Mouse (Mus musculus) T-cell, adult 2 months (primary cell): Measurements from ENCODE around the gene Mob3b.
A peak's percentile ranks its signal among the peaks of the same experiment; 100 is the strongest.

ENCODE experiments used
- DNase-seq: peaks from one replicate; pipeline ENCODE4 v3.0.0; 2022; ENCODE audit warnings: low spot score

Mob3b gene

DNA sequence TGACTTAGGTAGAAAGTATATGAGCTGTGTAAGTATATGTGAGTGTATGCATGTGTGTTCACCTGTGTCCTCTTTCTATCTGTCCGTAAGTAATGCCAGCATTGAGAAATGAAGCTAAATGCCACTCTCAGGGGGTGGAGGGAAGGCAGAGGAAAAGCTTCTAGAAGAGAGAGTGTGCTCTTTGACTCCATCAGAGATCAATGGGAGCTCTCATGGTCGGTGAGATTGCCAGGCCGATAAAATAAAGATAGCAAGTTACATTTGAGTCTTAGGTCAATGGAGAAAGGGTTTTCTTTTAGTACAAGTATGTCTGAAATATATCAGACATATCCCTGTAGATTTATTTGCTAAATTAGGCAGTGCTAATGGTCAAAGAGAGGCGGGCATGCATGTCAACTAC, 9.0 kb downstream of the Mob3b start:
- no peak for DNase-seq

DNA sequence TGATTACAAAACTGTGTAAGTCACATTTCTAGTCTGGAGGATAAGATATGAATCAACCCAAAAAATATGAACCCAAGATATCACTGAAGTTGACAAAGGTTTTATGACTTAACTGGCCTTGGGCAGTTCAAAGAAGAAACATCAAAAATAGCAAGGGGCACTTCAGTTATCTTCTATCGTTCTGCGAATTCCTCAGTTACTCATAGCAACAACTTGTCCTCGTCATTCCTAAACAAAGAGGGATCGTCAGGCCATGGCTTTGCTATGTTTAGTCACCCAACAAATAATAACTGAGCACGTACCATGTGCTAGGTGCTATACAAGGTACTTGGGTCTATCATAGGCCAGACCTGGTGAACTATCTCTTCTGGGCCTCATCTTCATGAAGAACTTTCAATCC, 10.7 kb downstream of the Mob3b start:
- no peak for DNase-seq

DNA sequence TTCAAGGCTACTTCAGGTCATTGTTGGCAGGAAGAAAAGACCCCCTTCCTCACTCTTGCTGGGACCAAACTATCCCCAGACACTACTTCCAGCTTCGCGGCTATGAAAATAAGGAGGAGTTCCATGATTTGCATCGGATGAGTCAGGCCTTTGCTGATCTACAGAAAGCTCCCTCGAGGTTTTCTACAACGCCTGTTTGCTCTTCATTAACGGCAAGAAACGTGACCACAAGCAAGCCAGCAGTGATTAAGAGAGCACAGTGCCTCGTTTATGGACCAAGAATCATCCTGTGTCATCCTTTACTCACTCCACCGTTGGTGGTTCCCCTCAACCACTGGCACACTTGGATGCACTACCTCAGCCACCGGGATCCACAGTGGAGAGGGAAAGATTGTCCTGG, 11.6 kb downstream of the Mob3b start:
- DNase-seq: no peak

DNA sequence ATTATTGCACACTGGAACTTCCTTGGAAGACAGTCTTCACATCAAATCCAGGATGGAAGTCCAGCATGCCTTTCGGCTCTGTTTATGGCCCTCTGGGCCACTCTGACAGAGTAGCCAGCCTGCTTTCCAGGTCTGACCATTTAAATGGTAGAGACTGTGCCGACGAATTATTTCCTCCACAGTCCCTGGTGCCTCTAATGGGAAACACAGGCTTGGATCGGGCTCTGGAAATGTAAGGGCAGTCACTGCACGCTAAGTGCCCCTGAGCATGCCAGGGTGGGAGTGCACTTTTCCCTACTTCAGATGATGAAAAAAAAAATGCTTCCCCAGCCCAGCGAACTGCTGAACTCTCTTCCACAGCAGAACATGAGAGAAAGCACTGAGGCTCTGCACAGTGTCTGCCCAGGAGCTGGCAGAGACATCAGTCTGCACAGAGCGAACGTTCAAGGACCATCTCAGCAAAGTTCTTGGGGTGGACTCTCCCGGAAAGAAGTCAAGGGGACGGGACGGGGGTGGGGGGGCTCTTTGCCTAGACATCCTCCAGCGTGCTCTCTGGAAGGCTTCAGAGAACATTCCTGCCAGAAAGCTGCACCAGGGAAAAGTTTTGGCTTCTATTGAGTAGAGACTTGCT, 13.7 kb downstream of the Mob3b start:
- no peak for DNase-seq

DNA sequence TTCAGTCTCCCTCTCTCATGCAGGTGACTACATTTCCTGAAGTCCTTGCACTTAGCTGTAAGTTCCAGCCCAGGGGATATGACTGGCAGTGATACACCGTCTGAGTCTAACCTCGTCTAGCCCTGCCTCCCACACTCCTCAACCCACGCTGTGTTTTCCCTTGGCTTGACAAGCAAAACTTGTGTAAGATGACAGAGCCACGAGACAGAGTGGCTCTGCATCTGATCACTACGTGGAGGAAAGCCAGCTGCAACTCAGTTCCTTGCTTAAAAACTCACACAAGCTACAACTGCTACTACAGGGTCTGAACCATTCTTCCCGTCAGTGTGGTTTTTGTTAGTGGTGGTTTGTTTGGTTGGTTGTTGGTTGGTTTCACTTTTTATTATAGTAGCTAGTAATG, 17.0 kb downstream of the Mob3b start:
- peak; percentile 64 for DNase-seq

DNA sequence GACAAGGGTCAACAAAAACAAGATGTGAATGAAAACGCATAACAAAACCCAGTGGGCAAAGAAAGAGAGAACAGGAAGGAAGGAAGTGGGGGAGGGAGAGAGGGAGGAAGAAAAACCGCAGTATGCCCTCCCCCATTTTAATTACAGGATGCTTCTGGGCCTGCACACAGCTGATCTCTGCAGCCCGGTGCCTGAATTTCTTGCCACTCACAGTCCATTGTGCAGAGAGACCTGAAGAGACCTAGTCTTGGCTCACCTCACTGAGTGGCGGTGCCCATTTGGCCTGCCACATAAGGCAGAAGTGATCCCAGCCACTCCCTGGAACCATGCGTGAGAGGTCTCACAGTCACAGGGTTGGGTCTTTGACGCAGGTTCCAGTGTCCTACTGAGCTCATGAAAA, 19.2 kb downstream of the Mob3b start:
- peak; percentile 20 for DNase-seq

DNA sequence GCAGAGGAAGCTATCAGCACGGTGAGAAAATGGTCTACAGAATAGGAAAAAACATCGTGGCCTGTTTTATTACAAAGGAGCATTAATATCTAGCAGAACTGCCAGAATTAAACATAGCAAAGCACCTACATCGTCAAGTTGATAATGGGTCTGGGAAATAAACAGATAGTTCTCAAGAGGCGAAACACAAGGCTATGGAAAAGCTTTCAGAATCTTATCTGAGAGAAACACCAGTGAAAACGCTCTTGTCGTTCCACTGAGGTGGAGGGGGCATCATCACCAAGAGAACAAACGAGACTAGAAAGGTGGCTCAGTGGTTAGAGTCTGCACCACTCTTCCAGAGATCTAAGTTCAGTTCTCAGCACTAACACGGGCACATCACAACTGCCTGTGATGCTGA, 20.3 kb downstream of the Mob3b start:
- DNase-seq: no peak

DNA sequence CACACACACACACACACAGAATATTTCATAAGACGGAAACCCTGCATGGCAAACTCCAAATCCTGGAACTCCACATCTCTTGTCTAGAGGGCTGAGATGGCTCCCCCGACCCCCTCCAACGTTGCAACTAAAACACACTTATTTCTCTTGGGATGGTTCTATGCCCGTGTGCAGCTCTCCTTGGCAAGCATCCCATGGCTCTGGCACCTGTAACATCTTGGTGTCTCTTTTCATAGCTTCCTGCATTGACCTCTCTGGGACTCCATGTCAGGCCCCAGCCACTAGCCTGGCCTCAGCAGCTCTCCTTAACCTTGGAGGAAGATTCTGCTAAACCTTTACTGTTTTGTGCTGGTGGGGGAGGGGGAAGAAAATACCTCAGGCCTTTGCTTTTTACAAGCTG, 21.5 kb downstream of the Mob3b start:
- DNase-seq: no peak

DNA sequence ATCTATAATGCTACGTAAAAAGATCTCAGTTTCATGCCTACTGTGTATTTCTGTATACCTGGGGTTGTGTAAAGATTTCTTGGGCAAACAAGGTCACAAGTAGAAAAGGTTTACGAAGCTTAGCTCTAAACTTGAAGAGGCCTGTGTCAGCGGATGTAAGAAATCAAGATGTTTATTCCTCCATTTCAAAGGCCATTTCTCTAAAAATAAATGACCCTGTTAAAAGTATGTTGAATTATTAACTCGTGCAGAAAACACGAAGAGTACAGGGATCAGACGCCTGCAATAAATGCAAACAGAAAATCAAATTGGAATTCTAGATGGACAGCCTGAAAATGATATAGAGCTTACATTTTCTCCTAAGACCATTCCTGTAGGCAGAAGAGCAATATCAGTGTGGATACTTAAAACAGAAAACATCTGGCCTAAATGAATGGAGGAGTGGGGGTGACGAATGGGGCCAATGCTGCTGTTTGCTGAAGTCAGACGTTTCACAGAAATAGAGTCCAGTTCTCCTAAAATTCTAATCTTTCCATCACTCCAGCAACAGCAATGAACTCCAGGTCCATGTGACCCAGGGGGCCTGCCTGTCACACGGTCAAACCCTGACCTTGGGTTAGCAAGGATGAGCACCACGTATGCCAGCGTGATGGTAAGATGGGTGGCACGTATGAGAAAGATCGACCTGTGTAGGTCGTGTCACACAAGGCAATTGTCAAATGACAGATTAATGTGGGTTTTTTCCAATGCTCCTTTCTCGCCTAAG, 22.3 kb downstream of the Mob3b start:
- no peak for DNase-seq

DNA sequence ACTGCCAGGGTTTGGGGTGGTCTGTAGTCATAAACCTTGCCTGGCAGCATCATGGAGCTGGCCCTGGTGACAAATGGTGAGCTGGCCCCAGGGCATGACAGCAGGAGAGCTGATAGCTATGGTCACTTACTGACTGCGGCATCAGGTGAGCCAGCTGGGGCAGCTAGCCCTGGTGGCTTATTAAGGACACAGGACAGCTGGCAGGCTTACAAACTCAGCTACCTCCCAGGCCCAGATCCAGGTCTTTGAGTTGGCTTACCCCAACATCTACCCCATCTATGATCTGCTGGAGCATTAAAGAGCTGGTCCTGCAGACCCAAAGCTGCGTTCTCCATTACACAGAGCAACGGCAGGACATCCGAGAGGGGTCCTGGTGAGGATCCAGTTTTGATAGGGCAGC, 23.9 kb downstream of the Mob3b start:
- DNase-seq: no peak

DNA sequence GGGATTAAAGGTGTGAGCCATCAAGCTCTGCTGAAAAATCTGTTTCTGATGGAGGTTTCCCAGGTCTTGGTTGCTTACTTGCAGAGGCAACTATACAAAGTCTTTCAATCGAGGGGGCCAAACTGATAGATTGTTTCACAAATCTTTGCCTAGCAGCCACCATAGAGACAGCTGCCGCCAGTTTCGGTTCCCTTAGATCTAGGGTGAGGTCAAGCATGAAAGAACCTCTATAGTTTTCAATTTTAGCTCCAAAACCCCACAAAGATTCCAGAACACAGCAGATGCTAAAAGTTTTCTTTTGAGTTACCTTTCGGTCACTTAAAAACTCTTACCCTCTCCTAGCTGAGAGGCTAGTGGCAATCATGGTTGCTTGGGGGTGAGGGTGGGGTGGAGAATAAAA, 25.7 kb downstream of the Mob3b start:
- DNase-seq: no peak

DNA sequence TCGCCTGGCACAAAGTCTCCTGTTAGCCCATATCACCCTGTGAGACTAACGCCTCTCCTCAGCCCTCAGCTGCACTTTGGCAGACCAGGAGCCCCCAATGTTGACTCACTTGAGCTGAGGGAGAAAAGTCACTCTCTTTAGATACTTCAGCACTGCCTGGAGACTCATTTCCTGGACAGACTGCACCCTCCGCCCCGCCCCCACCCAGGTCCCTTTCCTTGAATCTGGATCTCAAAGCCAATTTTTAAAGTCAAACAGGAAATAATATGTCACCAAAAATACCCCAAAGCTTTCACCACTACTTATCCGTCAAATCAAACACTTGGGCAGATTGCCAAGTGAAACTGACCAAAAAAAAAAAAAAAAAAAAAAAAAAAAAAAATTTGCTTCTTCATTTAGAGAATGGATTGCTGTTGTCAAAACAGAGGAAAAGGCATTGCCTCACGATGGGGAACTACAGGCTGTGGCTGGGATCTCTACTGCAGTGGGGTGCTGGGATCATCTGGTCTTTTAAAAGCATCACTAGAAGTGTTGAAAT, 26.8 kb downstream of the Mob3b start:
- peak; percentile 15 for DNase-seq

DNA sequence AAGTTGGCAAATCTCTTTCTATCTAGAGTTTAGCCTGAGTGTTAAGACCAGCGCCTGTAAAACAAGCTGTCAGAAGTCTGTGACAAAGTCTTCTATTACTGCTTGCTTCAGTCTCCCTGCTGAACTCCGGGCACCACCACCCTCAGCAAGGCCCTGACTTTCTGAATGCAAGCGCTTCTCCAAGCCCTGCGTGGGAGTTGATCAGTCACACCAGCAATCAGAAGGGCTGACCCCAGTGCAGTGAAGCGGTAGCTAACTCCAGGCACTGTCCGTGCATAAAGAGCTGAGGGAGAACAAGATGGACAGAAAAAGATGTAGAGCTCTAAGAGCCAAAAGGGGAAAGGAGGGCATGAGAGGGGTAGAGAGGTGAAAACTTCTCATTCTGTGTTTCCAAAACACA, 29.5 kb downstream of the Mob3b start:
- DNase-seq: no peak

DNA sequence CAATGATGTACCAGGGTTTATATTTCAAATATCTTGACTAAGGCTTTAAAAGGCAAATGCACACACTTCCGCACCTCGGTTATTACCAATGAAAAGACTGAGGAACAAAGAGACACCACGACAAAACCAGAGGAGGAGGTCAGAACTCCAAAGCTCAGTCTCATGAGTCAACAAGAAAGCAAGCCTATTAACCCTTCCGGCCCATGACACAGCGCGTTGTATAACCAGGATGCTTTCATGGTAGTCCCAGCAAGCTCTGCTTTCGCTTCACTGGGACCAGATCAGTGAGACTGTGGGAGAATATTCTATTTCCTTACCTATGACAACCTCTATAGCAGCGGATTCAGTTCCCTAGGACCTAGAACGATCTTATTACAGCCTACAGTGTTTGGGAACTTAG, 30.5 kb downstream of the Mob3b start:
- DNase-seq: no peak

DNA sequence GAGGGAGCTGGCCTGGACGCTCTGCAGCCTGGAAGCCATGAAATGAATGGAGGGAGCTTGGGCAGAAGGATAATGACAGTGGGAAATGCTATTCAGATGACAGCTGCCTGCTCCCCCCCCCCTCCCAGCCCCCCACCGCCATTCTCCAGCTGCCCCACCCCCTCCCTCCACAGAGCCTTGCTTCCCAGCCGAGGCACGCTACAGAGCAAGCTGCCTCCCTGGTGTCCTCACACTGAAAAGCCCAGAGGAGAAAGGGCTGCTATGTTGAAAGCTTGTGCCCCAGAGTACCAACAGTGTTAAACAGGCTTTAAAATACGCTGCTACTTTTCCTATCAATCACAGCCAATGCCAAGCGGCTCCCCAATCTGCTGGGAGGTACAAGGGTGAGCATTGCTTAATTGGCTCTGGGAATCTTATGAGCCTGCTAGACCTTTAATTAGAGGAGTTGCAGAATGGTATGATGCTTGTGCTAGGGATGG, 31.9 kb downstream of the Mob3b start:
- no peak for DNase-seq

DNA sequence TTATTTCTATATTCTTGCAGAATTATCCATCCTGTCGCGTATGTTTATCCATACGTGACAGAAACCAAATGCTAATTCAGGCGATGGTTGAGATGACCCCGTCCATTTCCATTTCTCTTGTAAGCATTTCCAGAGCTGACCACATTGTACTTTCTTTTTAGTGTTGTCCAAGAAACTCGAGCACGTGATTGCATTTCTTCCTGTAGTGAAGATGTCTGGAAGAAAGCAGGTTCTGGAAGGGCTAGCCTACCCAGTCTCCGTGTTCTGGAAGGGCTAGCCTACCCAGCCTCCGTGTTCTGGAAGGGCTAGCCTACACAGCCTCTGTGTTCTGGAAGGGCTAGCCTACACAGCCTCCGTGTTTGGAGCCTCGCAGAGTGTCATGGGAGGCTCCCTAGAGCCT, 33.3 kb downstream of the Mob3b start:
- no peak for DNase-seq

DNA sequence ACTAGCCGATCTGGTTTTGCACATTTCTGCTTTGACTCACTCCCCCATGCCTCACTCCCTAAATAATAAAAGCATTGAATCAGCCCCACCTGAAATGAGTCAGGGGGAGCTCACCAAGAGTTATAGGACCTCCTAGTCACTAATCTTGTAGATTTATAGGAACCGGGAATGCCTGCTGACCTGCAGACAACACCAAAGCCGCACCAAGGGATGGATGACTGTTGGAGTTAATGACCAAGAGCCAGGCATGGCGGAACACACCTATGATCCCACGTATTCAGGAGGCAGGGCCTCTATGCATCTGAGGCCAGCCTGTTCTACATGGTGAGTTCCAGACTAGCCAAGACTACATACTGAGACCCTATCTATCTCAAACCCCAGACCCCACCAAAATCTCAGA, 34.2 kb downstream of the Mob3b start:
- no peak for DNase-seq

DNA sequence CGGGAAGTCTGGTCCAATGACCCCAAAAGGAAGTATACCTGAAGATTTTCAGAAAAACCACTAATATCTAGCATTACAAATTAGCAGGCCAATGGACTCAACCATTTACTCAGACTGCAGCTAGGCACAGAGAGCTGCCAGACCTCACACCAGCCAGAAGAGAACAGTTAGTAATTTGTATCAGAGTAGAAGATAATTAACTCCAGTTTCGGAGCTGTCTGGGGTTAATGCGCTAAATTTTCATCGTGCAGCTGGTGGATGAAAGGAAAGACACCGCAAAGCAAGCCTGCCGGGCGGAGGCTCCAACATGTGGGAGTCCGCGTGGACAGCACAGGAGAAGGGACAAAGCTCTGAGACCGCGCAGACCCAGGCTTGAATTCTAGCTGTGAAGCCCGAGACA, 36.2 kb downstream of the Mob3b start:
- DNase-seq: no peak

DNA sequence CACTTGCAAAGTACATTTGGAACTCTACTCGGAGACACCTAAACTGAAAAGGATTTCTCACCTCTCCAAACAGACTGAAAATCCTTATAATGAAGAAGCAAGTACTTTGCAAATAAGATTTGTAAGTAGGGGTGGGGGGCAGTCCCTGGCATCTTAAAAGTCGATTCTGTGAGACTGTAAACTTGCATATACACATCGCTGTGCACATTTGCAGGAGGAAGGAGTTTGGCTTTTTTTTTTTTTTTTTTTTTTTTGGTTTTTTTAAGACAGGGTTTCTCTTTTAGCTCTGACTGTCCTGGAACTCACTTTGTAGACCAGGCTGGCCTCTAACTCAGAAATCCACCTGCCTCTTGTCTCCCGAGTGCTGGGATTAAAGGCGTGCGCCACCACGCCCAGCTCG, 36.7 kb downstream of the Mob3b start:
- no peak for DNase-seq

DNA sequence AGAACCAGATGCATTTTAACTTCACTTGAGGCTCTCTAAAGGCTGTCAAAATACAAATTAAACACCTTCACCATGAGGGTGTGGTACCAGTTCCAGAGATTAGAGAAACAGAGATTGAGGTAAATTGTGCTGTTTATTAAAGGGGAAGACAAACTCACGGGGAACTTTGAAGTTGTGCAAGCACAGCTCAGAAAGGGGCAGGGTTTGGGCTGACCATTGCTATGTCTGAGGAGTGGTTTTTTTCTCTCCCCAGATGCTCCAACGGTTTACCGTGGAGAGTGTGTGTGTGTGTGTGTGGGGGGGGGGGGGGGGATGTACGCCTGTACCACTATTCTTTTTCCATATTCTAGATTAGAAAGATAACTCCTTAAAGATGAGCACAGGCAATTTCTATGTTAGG, 37.1 kb downstream of the Mob3b start:
- no peak for DNase-seq

DNA sequence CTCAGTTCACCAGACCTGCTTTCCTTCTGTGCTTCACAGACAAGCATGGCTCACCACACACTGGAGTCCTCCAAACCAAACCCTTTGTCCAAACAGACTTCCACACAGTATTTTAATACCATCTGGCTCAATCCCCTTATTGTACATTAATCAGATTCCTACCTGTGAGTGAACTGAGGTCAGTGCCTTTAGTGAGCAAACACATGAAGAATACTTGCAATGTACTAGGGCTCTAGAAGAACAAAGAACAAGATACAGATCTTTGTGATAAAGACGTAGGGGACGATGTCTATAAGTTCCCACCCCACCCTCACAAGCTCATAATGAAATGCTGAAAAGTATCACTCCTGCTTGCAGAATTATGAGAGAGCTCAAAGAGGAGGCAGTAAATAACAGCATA, 38.4 kb downstream of the Mob3b start:
- no peak for DNase-seq

DNA sequence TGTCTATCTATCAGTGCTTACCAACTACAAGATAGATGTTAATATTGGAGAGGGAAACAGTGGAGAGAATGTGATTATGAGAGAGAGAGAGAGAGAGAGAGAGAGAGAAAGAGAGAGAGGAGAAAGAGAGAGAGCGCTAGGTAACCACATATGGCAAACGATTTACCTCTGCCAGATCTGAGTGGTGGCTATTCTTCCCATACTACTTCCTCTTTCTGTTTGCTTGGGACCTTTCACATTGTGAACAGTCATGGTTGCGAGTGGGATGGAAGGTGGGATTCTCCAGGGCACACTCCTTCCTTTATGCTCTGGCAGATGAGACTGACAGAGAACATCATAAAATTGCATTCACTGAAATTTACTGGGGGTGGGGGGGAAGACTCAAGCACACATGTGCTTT, 40.1 kb downstream of the Mob3b start:
- no peak for DNase-seq

DNA sequence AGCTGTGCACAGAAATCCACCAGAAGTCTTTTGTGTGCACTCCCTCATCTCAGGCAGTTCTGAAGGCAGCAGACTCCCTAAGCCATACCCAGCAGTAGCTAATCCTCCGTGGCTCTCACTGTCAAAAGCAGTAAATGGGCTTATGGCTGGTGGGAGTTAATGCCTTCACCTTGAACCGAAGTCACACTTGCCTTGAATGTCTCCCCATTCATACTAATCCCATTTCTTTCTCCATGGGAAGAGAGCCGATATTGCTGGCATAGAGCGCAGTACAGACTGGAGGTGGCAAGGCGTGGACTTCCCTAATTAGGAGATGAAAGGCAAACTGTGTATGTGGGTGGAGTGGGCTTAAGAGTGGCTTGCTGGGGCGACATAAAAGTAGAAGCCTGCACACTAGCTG, 41.4 kb downstream of the Mob3b start:
- no peak for DNase-seq

DNA sequence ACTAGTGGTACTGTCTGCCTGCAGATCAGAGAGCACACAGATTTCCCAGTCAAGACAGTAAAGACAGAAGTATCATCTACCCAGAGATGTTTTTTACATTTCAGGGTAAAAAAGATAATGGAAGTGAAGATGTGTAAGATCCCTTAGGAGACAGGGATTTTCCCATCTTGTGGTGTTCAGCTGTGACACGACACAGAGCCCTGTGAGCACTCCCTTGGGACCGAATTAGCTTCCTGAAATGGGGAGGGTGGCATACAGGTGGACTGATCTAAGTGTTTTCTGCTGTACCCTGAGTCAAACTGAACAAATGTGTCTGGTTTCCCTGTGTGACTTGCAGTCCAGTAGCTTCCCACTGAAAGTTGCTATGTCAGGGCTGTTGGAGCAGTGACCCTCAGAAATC, 42.3 kb downstream of the Mob3b start:
- no peak for DNase-seq
